Mouse (Mus musculus): Measurements from ENCODE around the gene Epn2. TPM values are rescaled to one million over a fixed set of nuclear protein-coding genes. Genes with fewer than 3 reads are reported as not detected.

The Epn2 gene
- total RNA-seq, 1 experiment, result 33.1 TPM

- TF ChIP-seq MAFK (IDR thresholded peaks at IDR 0.05; ENCODE audit: insufficient read depth, low read depth, low read length), result no peak
- TF ChIP-seq ZNF384 (IDR thresholded peaks at IDR 0.05; ENCODE audit: low read depth, low read length), result no peak
- no peak for TF ChIP-seq HCFC1 (IDR thresholded peaks at IDR 0.05; ENCODE audit: borderline replicate concordance, insufficient read depth, low read length)
- TF ChIP-seq CHD2 (IDR thresholded peaks at IDR 0.05; ENCODE audit: low read depth, low read length), result no peak
- TF ChIP-seq ZC3H11A (IDR thresholded peaks at IDR 0.05; ENCODE audit: borderline replicate concordance, low read depth, low read length), result no peak
- Histone ChIP-seq H3K27ac (ENCODE audit: insufficient read depth, low read depth, low read length, poor library complexity, severe bottlenecking) (no peak overlapping the region), H3K9me3 (ENCODE audit: control insufficient read depth, insufficient read depth, low read depth, low read length) (no peaks in the 10 kb centered on the region), H3K36me3 (ENCODE audit: control insufficient read depth, insufficient read depth, low read length, poor library complexity, severe bottlenecking) (peaks cover 3% of the 10 kb centered on the region; the same call in 1 of the 2 replicates), H3K4me3 (ENCODE audit: insufficient read depth in 1 of 2, low read depth in 1 of 2, low read length in 2 of 2, poor library complexity in 1 of 2, severe bottlenecking in 1 of 2) (no peak overlapping the region), H3K4me1 (ENCODE audit: control insufficient read depth in 2 of 2, insufficient read depth in 2 of 2, low read length in 2 of 2, poor library complexity in 1 of 2) (peaks cover 0 to 5% of the 10 kb centered on the region in 2 experiments; a peak in 1 of 4 replicates), H3K9ac (ENCODE audit: insufficient read depth, low read depth, low read length, poor library complexity, severe bottlenecking) (no peak overlapping the region)
- in situ Hi-C loops (cut with MboI; ENCODE audit: low sequenced_read_pairs in 2 of 2, unreplicated experiment in 2 of 2), result no loop called here
- DNase-seq (ENCODE audit: low read depth, low spot score), result no peak
These were observed 15.5 kb downstream of the Epn2 start for GRCm38 (mm10) chr11:61563939-61564338.

DNA sequence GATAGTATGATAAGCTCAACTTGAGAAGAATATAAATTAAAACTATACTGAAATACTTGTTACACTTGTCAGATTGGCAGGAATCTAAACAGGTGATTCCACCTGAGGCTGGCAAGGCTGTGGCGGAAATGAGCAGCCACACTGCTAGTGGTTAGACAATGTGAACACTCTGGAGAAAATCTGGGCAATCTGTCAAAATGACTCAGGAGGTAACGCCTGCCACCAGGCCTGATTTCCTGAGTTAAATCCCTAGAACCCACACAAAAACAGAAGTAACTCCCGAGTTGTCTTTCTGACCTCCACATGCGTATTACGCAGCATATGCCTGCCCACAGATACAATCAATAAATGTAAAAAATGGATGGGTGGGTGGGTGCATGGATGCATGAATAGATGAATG lies 17.1 kb downstream of the Epn2 start:
- Histone ChIP-seq H3K9me3 (ENCODE audit: control insufficient read depth, insufficient read depth, low read depth, low read length) (no peaks in the 10 kb centered on the region), H3K4me1 (ENCODE audit: control insufficient read depth in 2 of 2, insufficient read depth in 2 of 2, low read length in 2 of 2, poor library complexity in 1 of 2) (peaks cover 0 to 5% of the 10 kb centered on the region in 2 experiments; a peak in 1 of 4 replicates), H3K9ac (ENCODE audit: insufficient read depth, low read depth, low read length, poor library complexity, severe bottlenecking) (no peak overlapping the region), H3K4me3 (ENCODE audit: insufficient read depth in 1 of 2, low read depth in 1 of 2, low read length in 2 of 2, poor library complexity in 1 of 2, severe bottlenecking in 1 of 2) (no peak overlapping the region), H3K27ac (ENCODE audit: insufficient read depth, low read depth, low read length, poor library complexity, severe bottlenecking) (no peak overlapping the region), H3K36me3 (ENCODE audit: control insufficient read depth, insufficient read depth, low read length, poor library complexity, severe bottlenecking) (peaks cover 3% of the 10 kb centered on the region; the same call in 1 of the 2 replicates)
- in situ Hi-C loops (cut with MboI; ENCODE audit: low sequenced_read_pairs in 2 of 2, unreplicated experiment in 2 of 2), result no loop called here
- no peak for TF ChIP-seq MAFK (IDR thresholded peaks at IDR 0.05; ENCODE audit: insufficient read depth, low read depth, low read length)
- TF ChIP-seq CHD2 (IDR thresholded peaks at IDR 0.05; ENCODE audit: low read depth, low read length), result no peak
- TF ChIP-seq ZC3H11A (IDR thresholded peaks at IDR 0.05; ENCODE audit: borderline replicate concordance, low read depth, low read length), result no peak
- no peak for TF ChIP-seq HCFC1 (IDR thresholded peaks at IDR 0.05; ENCODE audit: borderline replicate concordance, insufficient read depth, low read length)
- no peak for TF ChIP-seq ZNF384 (IDR thresholded peaks at IDR 0.05; ENCODE audit: low read depth, low read length)
- DNase-seq (ENCODE audit: low read depth, low spot score), result no peak

DNA sequence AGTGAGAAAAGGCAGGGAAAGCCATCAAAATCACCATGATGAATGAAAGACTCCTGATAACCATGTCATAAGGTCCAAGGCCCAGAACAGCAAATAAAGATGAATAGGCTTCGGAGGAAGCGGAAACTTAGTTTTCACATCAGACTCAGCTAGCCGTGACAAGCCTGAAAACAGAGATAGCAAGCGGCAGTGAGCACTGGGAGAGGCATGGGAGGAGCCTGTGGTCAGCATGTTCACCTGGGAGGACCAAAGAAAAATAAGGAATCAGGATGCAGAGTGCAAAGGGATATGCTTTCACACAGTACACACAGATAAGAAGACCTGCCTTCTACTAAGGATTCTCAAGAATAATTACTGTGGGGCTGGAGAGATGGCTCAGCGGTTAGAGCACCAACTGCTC lies 19.9 kb downstream of the Epn2 start:
- in situ Hi-C loops (cut with MboI; ENCODE audit: low sequenced_read_pairs in 2 of 2, unreplicated experiment in 2 of 2), result no loop called here
- no peak for TF ChIP-seq CHD2 (IDR thresholded peaks at IDR 0.05; ENCODE audit: low read depth, low read length)
- no peak for TF ChIP-seq ZC3H11A (IDR thresholded peaks at IDR 0.05; ENCODE audit: borderline replicate concordance, low read depth, low read length)
- no peak for TF ChIP-seq ZNF384 (IDR thresholded peaks at IDR 0.05; ENCODE audit: low read depth, low read length)
- no peak for TF ChIP-seq MAFK (IDR thresholded peaks at IDR 0.05; ENCODE audit: insufficient read depth, low read depth, low read length)
- no peak for TF ChIP-seq HCFC1 (IDR thresholded peaks at IDR 0.05; ENCODE audit: borderline replicate concordance, insufficient read depth, low read length)
- H3K36me3 ChIP-seq (ENCODE audit: control insufficient read depth, insufficient read depth, low read length, poor library complexity, severe bottlenecking), result peaks cover 3% of the 10 kb centered on the region; the same call in 1 of the 2 replicates
- H3K9ac ChIP-seq (ENCODE audit: insufficient read depth, low read depth, low read length, poor library complexity, severe bottlenecking), result no peak overlapping the region
- no peak overlapping the region for H3K27ac ChIP-seq (ENCODE audit: insufficient read depth, low read depth, low read length, poor library complexity, severe bottlenecking)
- H3K9me3 ChIP-seq (ENCODE audit: control insufficient read depth, insufficient read depth, low read depth, low read length), result no peaks in the 10 kb centered on the region
- no peak for DNase-seq (ENCODE audit: low read depth, low spot score)
- no peak overlapping the region for H3K4me3 ChIP-seq (ENCODE audit: insufficient read depth in 1 of 2, low read depth in 1 of 2, low read length in 2 of 2, poor library complexity in 1 of 2, severe bottlenecking in 1 of 2)
- H3K4me1 ChIP-seq (ENCODE audit: control insufficient read depth in 2 of 2, insufficient read depth in 2 of 2, low read length in 2 of 2, poor library complexity in 1 of 2), result peaks cover 0 to 8% of the 10 kb centered on the region in 2 experiments; a peak in 2 of 4 replicates

GRCm38 (mm10) chr11:61553015-61553754 lies 26.3 kb downstream of the Epn2 start:
- no peak overlapping the region for H3K4me3 ChIP-seq (ENCODE audit: insufficient read depth in 1 of 2, low read depth in 1 of 2, low read length in 2 of 2, poor library complexity in 1 of 2, severe bottlenecking in 1 of 2)
- no peak overlapping the region for H3K9ac ChIP-seq (ENCODE audit: insufficient read depth, low read depth, low read length, poor library complexity, severe bottlenecking)
- 0 out of 2 replicates have a peak, but pooled peaks cover 3% of the 10 kb centered on the region for H3K36me3 ChIP-seq (ENCODE audit: control insufficient read depth, insufficient read depth, low read length, poor library complexity, severe bottlenecking)
- H3K4me1 ChIP-seq (ENCODE audit: control insufficient read depth in 2 of 2, insufficient read depth in 2 of 2, low read length in 2 of 2, poor library complexity in 1 of 2), result peaks cover 2 to 13% of the 10 kb centered on the region in 2 experiments; a peak in 2 of 4 replicates
- in situ Hi-C loops (cut with MboI; ENCODE audit: low sequenced_read_pairs in 2 of 2, unreplicated experiment in 2 of 2), result no loop called here
- DNase-seq (ENCODE audit: low read depth, low spot score), result no peak
- no peaks in the 10 kb centered on the region for H3K9me3 ChIP-seq (ENCODE audit: control insufficient read depth, insufficient read depth, low read depth, low read length)
- TF ChIP-seq ZC3H11A (IDR thresholded peaks at IDR 0.05; ENCODE audit: borderline replicate concordance, low read depth, low read length) (no peak), ZNF384 (IDR thresholded peaks at IDR 0.05; ENCODE audit: low read depth, low read length) (no peak), MAFK (IDR thresholded peaks at IDR 0.05; ENCODE audit: insufficient read depth, low read depth, low read length) (no peak), CHD2 (IDR thresholded peaks at IDR 0.05; ENCODE audit: low read depth, low read length) (no peak), HCFC1 (IDR thresholded peaks at IDR 0.05; ENCODE audit: borderline replicate concordance, insufficient read depth, low read length) (no peak)
- H3K27ac ChIP-seq (ENCODE audit: insufficient read depth, low read depth, low read length, poor library complexity, severe bottlenecking), result no peak overlapping the region

All from ES-E14 (cell line).